Mouse (Mus musculus) heart, embryonic 11.5 days (tissue): ENCODE data around the gene Ltb. TPM values are rescaled to one million over a fixed set of nuclear protein-coding genes. Genes with fewer than 3 reads are reported as not detected.

Experiments used
- ATAC-seq: fragments of 200-750 bp; cut with Nextera tagmentation; replicated peaks from 2 replicates; pipeline ENCODE4 v1.8.0; 2017; ENCODE audit warnings: moderate library complexity; ENCODE audit not compliant: insufficient number of reproducible peaks, low FRiP score, low TSS enrichment
- H3K27ac ChIP-seq: fragments of 300-500 bp; sonication (generic); 2 replicates; pipeline ENCODE4 v1.5.1; 2014; ENCODE audit warnings: mild to moderate bottlenecking, low read depth, low read length
- H3K27me3 ChIP-seq: fragments of 300-500 bp; sonication (generic); 2 replicates; pipeline ENCODE4 v1.6.1; 2014; ENCODE audit warnings: mild to moderate bottlenecking, low read length, mixed read lengths; ENCODE audit not compliant: control insufficient read depth, insufficient read depth
- H3K36me3 ChIP-seq: fragments of 300-500 bp; sonication (generic); 2 replicates; pipeline ENCODE4 v1.6.1; 2014; ENCODE audit warnings: mild to moderate bottlenecking, low read length, moderate library complexity, mixed read lengths; ENCODE audit not compliant: control insufficient read depth, insufficient read depth
- H3K4me1 ChIP-seq: fragments of 300-500 bp; sonication (generic); 2 replicates; pipeline ENCODE4 v1.6.1; 2014; ENCODE audit warnings: low read length; ENCODE audit not compliant: control insufficient read depth, insufficient read depth
- H3K4me2 ChIP-seq: fragments of 300-500 bp; sonication (generic); 2 replicates; pipeline ENCODE4 v1.6.1; 2014; ENCODE audit warnings: mild to moderate bottlenecking, moderate library complexity
- H3K4me3 ChIP-seq: fragments of 300-500 bp; sonication (generic); 2 replicates; pipeline ENCODE4 v1.5.1; 2014; ENCODE audit warnings: low read depth, low read length
- H3K9ac ChIP-seq: fragments of 300-500 bp; sonication (generic); 2 replicates; pipeline ENCODE4 v1.6.1; 2014; ENCODE audit warnings: mild to moderate bottlenecking, low read depth, low read length, moderate library complexity
- H3K9me3 ChIP-seq: fragments of 300-500 bp; sonication (generic); replicated peaks from 2 replicates; pipeline ENCODE4 v1.6.1; 2016; ENCODE audit warnings: low read length; ENCODE audit not compliant: control insufficient read depth
- WGBS: fragments of 180-500 bp; shearing (Covaris S2); extraction: QIAGEN DNeasy Blood & Tissue Kit; methylation state at CpG from one replicate; pipeline ENCODE4 v1.1.7; 2014; ENCODE audit not compliant: insufficient replicate concordance; 5-methylcytosine and 5-hydroxymethylcytosine counted together
- polyA plus RNA-seq: library from polyadenylated mRNA; unstranded; fragments of >200 nt; fragmentation: Nextera tagmentation; extraction: Ambion mirVana; gene quantifications from 2 replicates; pipeline ENCODE4 v1.2.1, GENCODE M21; 2014

Ltb gene
- polyA plus RNA-seq, 1 experiment from 2014 or later = 0.42 TPM

DNA sequence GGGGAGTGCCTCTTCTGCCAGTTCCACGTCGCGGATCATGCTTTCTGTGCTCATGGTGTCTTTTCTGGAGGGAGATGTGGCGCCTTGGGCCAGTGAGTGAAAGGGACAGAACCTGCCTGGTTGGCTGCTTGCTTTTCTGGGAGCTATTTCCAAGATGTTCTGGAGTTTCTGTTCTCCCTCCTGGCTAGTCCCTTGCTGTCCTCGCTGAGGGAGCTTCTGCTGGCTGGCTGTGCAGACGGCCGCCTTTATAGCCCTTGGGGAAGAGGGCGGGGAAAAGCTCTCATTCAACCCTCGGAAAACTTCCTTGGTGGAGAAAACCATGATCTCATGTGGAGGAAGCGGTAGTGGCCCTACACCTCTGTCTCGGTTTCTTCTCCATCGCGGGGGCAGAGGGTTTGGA lies 7.5 kb downstream of the Ltb start, which contains the start of gene Tnf:
Gene Tnf, minus strand, starts transcription at position 221 of the 400 bp plus-strand sequence.
- no peak within 1 kb of the TSS for H3K27ac ChIP-seq
- no peak for ATAC-seq
- H3K9ac ChIP-seq = no peak within 1 kb of the TSS
- no peaks in the 10 kb centered on the region for H3K4me1 ChIP-seq
- 26% methylated on average over 13 of the region's 13 CpGs for WGBS
- H3K9me3 ChIP-seq = no peaks in the 10 kb centered on the region
- no peak within 1 kb of the TSS for H3K4me2 ChIP-seq
- no peaks in the 10 kb centered on the region for H3K36me3 ChIP-seq
- peaks cover 65% of the 10 kb centered on the region for H3K27me3 ChIP-seq
- no peak within 1 kb of the TSS for H3K4me3 ChIP-seq

DNA sequence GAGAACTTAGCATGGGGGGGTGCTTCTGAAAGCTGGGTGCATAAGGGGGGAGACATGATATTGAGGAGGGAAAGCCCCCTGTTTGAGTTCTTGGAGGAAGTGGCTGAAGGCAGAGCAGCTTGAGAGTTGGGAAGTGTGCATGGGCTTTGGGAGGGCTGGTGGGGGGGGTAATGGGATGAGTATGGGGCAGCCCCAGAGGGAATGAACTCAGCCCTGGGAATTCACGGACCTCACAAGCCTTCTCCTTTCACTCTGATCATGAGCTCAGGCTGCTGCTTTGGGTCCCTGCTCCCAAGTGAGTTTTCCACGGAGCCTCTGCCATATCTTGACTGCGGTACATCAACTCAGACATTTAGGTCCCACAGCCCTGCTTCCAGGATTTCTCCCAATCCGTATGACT lies 8.2 kb downstream of the Ltb start:
- H3K27ac ChIP-seq = no peak overlapping the region
- no peak for ATAC-seq
- peaks cover 59% of the 10 kb centered on the region for H3K27me3 ChIP-seq
- no peaks in the 10 kb centered on the region for H3K4me1 ChIP-seq
- H3K9ac ChIP-seq = no peak overlapping the region
- H3K4me2 ChIP-seq = no peak overlapping the region
- no peaks in the 10 kb centered on the region for H3K36me3 ChIP-seq
- 64% methylated on average over 4 of the region's 4 CpGs for WGBS
- no peak overlapping the region for H3K4me3 ChIP-seq
- no peaks in the 10 kb centered on the region for H3K9me3 ChIP-seq

DNA sequence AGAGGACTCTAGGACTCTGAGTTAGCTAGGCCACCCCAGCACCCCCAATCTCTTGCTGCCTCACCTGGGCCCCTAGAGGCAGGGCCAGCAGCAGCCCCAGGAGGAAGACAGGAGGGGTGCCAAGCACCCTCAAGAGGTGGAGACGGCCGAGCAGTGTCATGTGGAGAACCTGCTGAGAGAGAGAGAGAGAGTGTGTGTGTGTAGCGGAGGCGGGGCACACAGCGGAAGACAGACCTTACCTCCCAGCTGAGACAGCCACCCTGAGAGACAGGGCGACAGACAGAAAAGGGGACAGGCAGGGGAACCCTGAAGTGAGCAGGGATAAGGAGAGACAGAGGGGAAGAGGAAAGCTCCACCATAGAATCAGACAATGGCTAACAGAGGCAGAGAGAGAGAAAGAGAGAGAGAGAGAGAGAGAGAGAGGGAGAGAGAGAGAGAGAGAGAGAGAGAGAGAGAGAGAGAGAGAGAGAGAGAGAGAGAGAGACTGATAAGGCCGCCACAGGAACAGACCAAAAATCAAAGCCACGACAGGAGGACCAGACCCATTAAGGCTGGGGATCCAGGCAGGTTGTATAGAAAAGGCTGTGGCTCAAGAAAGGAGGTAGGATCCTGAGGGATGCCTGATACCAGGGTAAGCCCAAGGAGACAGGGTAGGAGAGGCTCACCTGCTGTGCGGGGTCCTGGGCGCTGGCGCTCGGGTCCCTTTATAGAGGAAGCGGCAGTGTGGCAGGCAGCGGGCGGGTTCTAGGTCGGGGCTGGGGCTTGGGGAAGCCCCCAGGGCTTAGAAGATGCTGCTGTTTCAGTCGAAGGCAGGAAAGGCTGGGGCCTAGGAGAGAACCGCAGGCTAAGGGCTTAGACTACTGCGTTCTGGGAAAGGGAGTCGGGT lies 10.5 kb downstream of the Ltb start, which contains the start of gene Lta:
Gene Lta, minus strand, starts transcription at position 858 of the 886 bp plus-strand sequence.
- Histone ChIP-seq H3K27ac (no peak within 1 kb of the TSS), H3K9me3 (no peaks in the 10 kb centered on the region), H3K9ac (no peak within 1 kb of the TSS; the same call in 1 of the 2 replicates), H3K27me3 (peaks cover 51% of the 10 kb centered on the region), H3K4me2 (peak within 1 kb of the TSS; percentile 29; the same call in 1 of the 2 replicates), H3K4me1 (no peaks in the 10 kb centered on the region), H3K4me3 (no peak within 1 kb of the TSS), H3K36me3 (no peaks in the 10 kb centered on the region)
- WGBS = 17% methylated on average over 20 of the region's 20 CpGs
- ATAC-seq = no peak

DNA sequence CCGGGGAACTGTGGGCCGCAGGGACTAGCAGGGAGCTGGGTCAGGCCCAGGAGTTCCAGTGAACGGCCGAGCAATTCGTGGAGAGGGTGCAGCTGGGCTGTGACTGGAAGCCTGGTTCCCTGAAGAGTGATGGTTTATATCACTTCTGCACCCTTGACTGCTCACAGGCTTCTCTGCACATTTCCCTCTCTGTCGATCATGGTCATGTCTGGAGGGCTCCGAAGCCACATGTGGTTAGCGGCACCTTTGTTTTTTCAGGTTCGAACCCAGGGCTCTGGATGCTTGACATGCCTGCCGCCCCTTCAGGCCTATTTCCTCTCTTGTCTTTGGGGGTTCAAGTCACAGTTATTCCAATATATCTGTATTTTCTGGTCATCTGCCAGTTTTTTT lies 11.1 kb downstream of the Ltb start:
- ATAC-seq = no peak
- WGBS = 49% methylated on average over 10 of the region's 10 CpGs
- Histone ChIP-seq H3K27me3 (peaks cover 47% of the 10 kb centered on the region), H3K9me3 (no peaks in the 10 kb centered on the region), H3K9ac (no peak overlapping the region), H3K4me3 (no peak overlapping the region), H3K36me3 (no peaks in the 10 kb centered on the region), H3K4me1 (no peaks in the 10 kb centered on the region), H3K4me2 (no peak overlapping the region), H3K27ac (no peak overlapping the region)

DNA sequence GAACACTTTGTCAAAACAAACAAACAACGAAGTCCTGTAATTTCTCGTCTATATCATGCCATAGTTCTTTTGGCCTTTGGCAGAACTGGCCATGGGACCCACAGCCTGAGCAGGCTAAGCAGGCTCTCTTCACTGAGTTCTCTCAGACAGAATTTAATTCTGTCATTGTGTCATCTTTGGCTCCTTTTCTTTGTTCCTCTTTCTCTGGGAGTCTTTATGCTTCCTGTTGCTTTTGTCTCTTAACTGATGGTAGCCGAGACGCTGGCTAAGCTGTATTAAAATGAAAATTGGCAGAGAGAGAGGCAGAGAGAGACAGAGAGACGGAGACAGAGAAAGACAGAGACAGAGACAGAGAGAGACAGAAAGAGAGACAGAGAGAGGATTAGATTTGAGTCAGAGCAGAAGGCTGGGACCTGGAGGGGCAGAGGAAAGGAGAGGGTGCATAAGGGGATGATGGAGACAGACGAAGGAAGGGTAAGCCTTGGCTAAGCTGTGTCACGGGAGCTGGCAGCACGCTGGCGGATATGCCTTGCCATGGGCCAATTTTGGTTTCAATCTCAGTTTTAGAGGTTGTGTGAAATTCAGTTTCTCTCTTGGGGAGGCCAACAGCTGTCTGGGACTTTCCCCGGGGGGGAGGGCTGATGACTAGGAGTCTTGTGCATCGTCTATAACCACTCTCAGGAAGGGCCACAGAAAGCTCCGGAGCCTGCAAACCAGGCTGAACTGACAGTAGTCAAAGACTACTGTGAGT lies 15.7 kb downstream of the Ltb start:
- Histone ChIP-seq H3K9ac (no peak overlapping the region), H3K9me3 (no peaks in the 10 kb centered on the region), H3K4me1 (no peaks in the 10 kb centered on the region), H3K4me3 (no peak overlapping the region), H3K4me2 (no peak overlapping the region), H3K36me3 (no peaks in the 10 kb centered on the region), H3K27me3 (peaks cover 6% of the 10 kb centered on the region), H3K27ac (no peak overlapping the region)
- no peak for ATAC-seq
- 74% methylated on average over 12 of the region's 12 CpGs for WGBS

DNA sequence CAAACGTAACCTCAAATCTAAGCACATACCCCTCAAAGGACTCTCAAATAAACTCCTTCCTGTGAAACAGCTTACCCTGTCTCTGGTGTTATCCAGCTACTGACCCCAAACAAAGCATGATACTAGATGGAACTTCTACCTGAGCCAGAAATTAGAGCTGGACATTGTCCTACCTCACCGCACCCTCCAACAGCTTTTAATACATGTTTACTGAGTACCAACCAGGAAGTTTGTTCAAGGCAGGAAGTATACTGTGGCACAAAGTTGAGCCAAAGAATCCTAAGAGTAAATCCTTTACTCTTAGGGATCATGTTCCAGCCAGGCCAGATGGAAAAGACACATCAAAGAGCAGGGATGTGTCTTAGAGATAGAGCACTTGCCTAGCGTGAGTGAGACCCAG lies 16.4 kb downstream of the Ltb start:
- H3K36me3 ChIP-seq = no peaks in the 10 kb centered on the region
- no peak overlapping the region for H3K9ac ChIP-seq
- no peak overlapping the region for H3K27ac ChIP-seq
- H3K27me3 ChIP-seq = no peaks in the 10 kb centered on the region
- H3K9me3 ChIP-seq = no peaks in the 10 kb centered on the region
- no peak overlapping the region for H3K4me3 ChIP-seq
- H3K4me2 ChIP-seq = no peak overlapping the region
- no peak for ATAC-seq
- no peaks in the 10 kb centered on the region for H3K4me1 ChIP-seq
- 66% methylated on average over 3 of the region's 3 CpGs for WGBS

DNA sequence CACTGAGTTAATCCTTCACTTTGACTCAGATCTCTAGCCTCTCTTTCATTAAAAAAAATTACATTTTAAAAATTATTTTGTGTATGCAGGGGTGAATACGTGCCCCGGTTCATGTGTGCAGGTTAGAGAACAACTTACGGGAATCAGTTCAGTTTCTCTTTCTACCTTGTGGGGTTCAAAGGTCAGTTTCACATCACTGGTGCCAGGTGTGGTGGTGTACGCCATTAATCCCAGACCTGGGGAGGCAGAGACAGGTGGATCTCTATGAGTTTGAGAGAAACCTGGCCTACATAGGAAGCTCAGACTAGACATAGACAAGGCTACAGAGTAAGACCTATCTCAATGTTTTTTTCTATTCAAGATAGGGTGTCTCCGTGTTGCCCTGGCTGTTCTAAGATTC lies 18.8 kb downstream of the Ltb start:
- H3K36me3 ChIP-seq = no peaks in the 10 kb centered on the region
- WGBS = 87% methylated on average over 5 of the region's 5 CpGs
- no peaks in the 10 kb centered on the region for H3K27me3 ChIP-seq
- H3K9me3 ChIP-seq = no peaks in the 10 kb centered on the region
- no peak for ATAC-seq
- H3K4me1 ChIP-seq = no peaks in the 10 kb centered on the region
- H3K27ac ChIP-seq = no peak overlapping the region
- H3K4me2 ChIP-seq = no peak overlapping the region
- no peak overlapping the region for H3K9ac ChIP-seq
- no peak overlapping the region for H3K4me3 ChIP-seq

DNA sequence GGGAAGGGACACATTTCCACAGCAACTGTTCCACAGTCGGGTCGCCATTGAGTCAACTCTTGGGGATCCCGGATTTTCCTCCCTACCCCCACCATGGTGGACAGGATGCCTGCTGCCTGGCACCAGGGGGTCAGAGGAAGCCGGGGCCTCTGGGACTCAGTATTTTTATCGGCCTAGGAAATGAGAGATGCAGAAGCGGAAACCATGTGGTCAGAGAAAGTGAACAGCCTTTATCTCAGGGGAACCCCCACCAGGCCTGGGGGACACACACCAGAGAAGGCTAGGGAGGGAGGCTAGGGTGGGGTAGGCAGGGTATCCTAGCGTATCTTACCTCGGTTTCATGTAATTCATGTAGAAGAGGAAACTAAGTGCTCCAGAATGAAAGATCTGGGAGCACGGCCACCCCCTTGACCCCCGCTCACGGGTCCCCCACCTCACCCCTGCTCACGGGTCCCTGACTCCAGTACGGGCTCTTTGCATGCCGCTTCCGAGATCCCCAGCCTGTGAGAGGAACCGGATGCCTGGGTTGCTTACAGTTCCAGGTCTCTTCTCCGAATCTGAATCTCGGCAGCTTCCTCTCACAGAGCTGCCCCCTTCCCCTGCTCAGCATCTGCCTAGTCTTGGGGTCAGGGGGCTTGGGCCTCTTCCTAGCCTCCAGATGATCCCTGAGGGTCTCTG lies 24.4 kb downstream of the Ltb start:
- no peaks in the 10 kb centered on the region for H3K9me3 ChIP-seq
- no peak overlapping the region for H3K4me3 ChIP-seq
- H3K27me3 ChIP-seq = no peaks in the 10 kb centered on the region
- H3K36me3 ChIP-seq = 0 out of 2 replicates have a peak, but pooled peaks cover 2% of the 10 kb centered on the region
- H3K27ac ChIP-seq = peak overlapping the region; percentile 66
- peaks cover 19% of the 10 kb centered on the region for H3K4me1 ChIP-seq
- 68% methylated on average over 18 of the region's 18 CpGs for WGBS
- peak; percentile 61; the same call in 1 of the 2 replicates for ATAC-seq
- no peak overlapping the region for H3K9ac ChIP-seq
- no peak overlapping the region for H3K4me2 ChIP-seq
